Mouse (Mus musculus) Patski (cell line): Measurements from ENCODE around the gene Ferd3l. TPM values are rescaled to one million over a fixed set of nuclear protein-coding genes. Genes with fewer than 3 reads are reported as not detected.

Experiments
- ATAC-seq: fragments of 100-300 bp; one replicate; pipeline ENCODE4 v1.8.0; 2021
- CTCF ChIA-PET: fragments of 350-600 bp; sonication (Branson Sonifier 250); formaldehyde crosslinking; loops from one replicate; lab custom pipeline; 2022; ENCODE audit warnings: inconsistent platforms; lab: Charles Lee
- POLR2A ChIA-PET: fragments of 350-600 bp; sonication (Branson Sonifier 250); formaldehyde crosslinking; loops from one replicate; lab custom pipeline; 2022; ENCODE audit warnings: antibody characterized with exemption, inconsistent platforms; lab: Charles Lee
- DNase-seq: peaks from one replicate; pipeline ENCODE4 v3.0.0-alpha.2; 2011; ENCODE audit warnings: low read depth, low spot score
- H3K27me3 ChIP-seq: fragments of 371-371 bp; one replicate; pipeline ENCODE4 v1.5.1; 2021
- CTCF ChIP-seq: fragments of 100-300 bp; IDR thresholded peaks from one replicate; pipeline ENCODE4 v1.5.1; 2021
- in situ Hi-C: fragments of 300-500 bp; cut with MboI; formaldehyde crosslinking; loops from 3 replicates; pipeline ENCODE4 v1.11.1; 2018; ENCODE audit warnings: low pct_unique_long_range_greater_than_20kb, mixed read lengths
- polyA plus RNA-seq: library from polyadenylated mRNA; unstranded; gene quantifications from one replicate; pipeline ENCODE4 v1.2.3, GENCODE M21; 2021

The Ferd3l gene
- polyA plus RNA-seq, 1 experiment from 2014 or later: not detected

- ATAC-seq (peak; percentile 65), DNase-seq (no peak)
- CTCF ChIA-PET: no interaction called here
- peaks cover 4% of the 10 kb centered on the region for H3K27me3 ChIP-seq
- POLR2A ChIA-PET: no interaction called here
- TF ChIP-seq CTCF: no peak
- in situ Hi-C loops: loop anchor here (10.0 to 25.0 kb wide), 2 partner anchors 467 to 470 kb away; no protein-coding TSS in a partner anchor
These were observed 29.4 kb downstream of the Ferd3l start, which contains the start of gene Twist1 for GRCm38 (mm10) chr12:33957400-33958240. Twist1 (plus strand) TSS chr12:33957671.

- H3K27me3 ChIP-seq: peaks cover 4% of the 10 kb centered on the region
- CTCF ChIA-PET: no interaction called here
- in situ Hi-C loops: loop anchor here (10.0 to 25.0 kb wide), 2 partner anchors 466 to 471 kb away; no protein-coding TSS in a partner anchor
- DNase-seq (no peak), ATAC-seq (peak; percentile 33)
- POLR2A ChIA-PET: no interaction called here
- TF ChIP-seq CTCF: no peak
These were observed 30.3 kb downstream of the Ferd3l start for GRCm38 (mm10) chr12:33958241-33959194.

- TF ChIP-seq CTCF: no peak
- in situ Hi-C loops: loop anchor here (10.0 to 25.0 kb wide), 2 partner anchors 466 to 472 kb away; no protein-coding TSS in a partner anchor
- DNase-seq (no peak), ATAC-seq (no peak)
- POLR2A ChIA-PET: interaction anchor here (0.6 kb wide), 1 partner anchor 209 kb away, joined by 8 read pairs; no protein-coding TSS in a partner anchor
- CTCF ChIA-PET: no interaction called here
- H3K27me3 ChIP-seq: peaks cover 4% of the 10 kb centered on the region
These were observed 31.0 kb downstream of the Ferd3l start for GRCm38 (mm10) chr12:33959206-33959605.

GRCm38 (mm10) chr12:33959846-33960245, 31.6 kb downstream of the Ferd3l start:
- in situ Hi-C loops: loop anchor here (10.0 to 25.0 kb wide), 2 partner anchors 465 to 473 kb away; no protein-coding TSS in a partner anchor
- ChIA-PET POLR2A (interaction anchor here (0.6 kb wide), 1 partner anchor 208 kb away, joined by 8 read pairs; no protein-coding TSS in a partner anchor), CTCF (no interaction called here)
- DNase-seq (no peak), ATAC-seq (no peak)
- H3K27me3 ChIP-seq: peaks cover 4% of the 10 kb centered on the region
- TF ChIP-seq CTCF: no peak

GRCm38 (mm10) chr12:33961013-33961412, 32.8 kb downstream of the Ferd3l start:
- CTCF ChIA-PET: interaction anchor here (1.6 kb wide), 1 partner anchor 12 kb away, joined by 4 read pairs; no protein-coding TSS in a partner anchor
- ATAC-seq (no peak), DNase-seq (no peak)
- no peak for TF ChIP-seq CTCF
- H3K27me3 ChIP-seq: peaks cover 4% of the 10 kb centered on the region
- in situ Hi-C loops: loop anchor here (25.0 kb wide), 1 partner anchor 474 kb away; no protein-coding TSS in a partner anchor
- POLR2A ChIA-PET: no interaction called here

GRCm38 (mm10) chr12:33962118-33962772, 34.0 kb downstream of the Ferd3l start:
- TF ChIP-seq CTCF: no peak
- in situ Hi-C loops: loop anchor here (25.0 kb wide), 1 partner anchor 475 kb away; no protein-coding TSS in a partner anchor
- ChIA-PET CTCF (no interaction called here), POLR2A (no interaction called here)
- no peak for ATAC-seq
- no peak for DNase-seq
- H3K27me3 ChIP-seq: peaks cover 4% of the 10 kb centered on the region

- no peak for TF ChIP-seq CTCF
- no peak for ATAC-seq
- DNase-seq: no peak
- POLR2A ChIA-PET: no interaction called here
- H3K27me3 ChIP-seq: peaks cover 4% of the 10 kb centered on the region
- CTCF ChIA-PET: no interaction called here
- in situ Hi-C loops: loop anchor here (25.0 kb wide), 1 partner anchor 475 kb away; no protein-coding TSS in a partner anchor
These were observed 34.5 kb downstream of the Ferd3l start for GRCm38 (mm10) chr12:33962773-33963130.

- H3K27me3 ChIP-seq: peaks cover 4% of the 10 kb centered on the region
- ChIA-PET CTCF (no interaction called here), POLR2A (no interaction called here)
- TF ChIP-seq CTCF: no peak
- ATAC-seq (no peak), DNase-seq (no peak)
- in situ Hi-C loops: loop anchor here (25.0 kb wide), 1 partner anchor 477 kb away; no protein-coding TSS in a partner anchor
These were observed 35.6 kb downstream of the Ferd3l start for GRCm38 (mm10) chr12:33963671-33964369.

- ATAC-seq (no peak), DNase-seq (no peak)
- CTCF ChIA-PET: no interaction called here
- POLR2A ChIA-PET: no interaction called here
- peaks cover 2% of the 10 kb centered on the region for H3K27me3 ChIP-seq
- in situ Hi-C loops: loop anchor here (25.0 kb wide), 1 partner anchor 477 kb away; no protein-coding TSS in a partner anchor
- no peak for TF ChIP-seq CTCF
These were observed 36.2 kb downstream of the Ferd3l start for GRCm38 (mm10) chr12:33964427-33964826.
